Mouse (Mus musculus) ovary, postnatal 10 days (tissue): ENCODE measurements around the gene Apba3.
A peak's percentile ranks its signal among the peaks of the same experiment; 100 is the strongest.
"Not testable (repeated sequence)": the region's sequence is repeated elsewhere in the genome, so short reads cannot be mapped to it uniquely, and the experiment has no call there.

Experiments used
- DNase-seq: peaks from one replicate; pipeline ENCODE4 v3.0.0; 2022; ENCODE audit warnings: low spot score

Gene Apba3

GRCm38 (mm10) chr10:81266211-81267105, at the start of gene Apba3, which contains the start of gene Mrpl54:
Gene Apba3, plus strand, starts transcription at chr10:81266960.
Gene Mrpl54, minus strand, starts transcription at chr10:81266934.
- DNase-seq, result peak; percentile 97

GRCm38 (mm10) chr10:81217267-81217666, 49.5 kb upstream of the Apba3 start:
- DNase-seq, result not testable (repeated sequence)

- DNase-seq, result peak; percentile 36
These were observed 48.8 kb upstream of the Apba3 start for GRCm38 (mm10) chr10:81217964-81218363.

GRCm38 (mm10) chr10:81221402-81222015, 45.3 kb upstream of the Apba3 start:
- no peak for DNase-seq

GRCm38 (mm10) chr10:81223731-81224130, 43.0 kb upstream of the Apba3 start:
- DNase-seq, result not testable (repeated sequence)

GRCm38 (mm10) chr10:81229735-81230437, 36.9 kb upstream of the Apba3 start:
- no peak for DNase-seq

GRCm38 (mm10) chr10:81230438-81231332, 36.1 kb upstream of the Apba3 start, which contains the start of gene Atcay:
Gene Atcay, minus strand, starts transcription at chr10:81230833.
- DNase-seq, result no peak

GRCm38 (mm10) chr10:81231436-81231835, 35.3 kb upstream of the Apba3 start:
- no peak for DNase-seq

GRCm38 (mm10) chr10:81232580-81233225, 34.1 kb upstream of the Apba3 start, which contains the start of gene Zfr2:
Gene Zfr2, plus strand, starts transcription at chr10:81233155.
- peak; percentile 55 for DNase-seq

- DNase-seq, result no peak
These were observed 33.6 kb upstream of the Apba3 start for GRCm38 (mm10) chr10:81233226-81233585.

GRCm38 (mm10) chr10:81234206-81234605, 32.6 kb upstream of the Apba3 start:
- no peak for DNase-seq

GRCm38 (mm10) chr10:81236471-81237268, 30.1 kb upstream of the Apba3 start:
- no peak for DNase-seq

- no peak for DNase-seq
These were observed 28.1 kb upstream of the Apba3 start for GRCm38 (mm10) chr10:81238618-81239017.

- no peak for DNase-seq
These were observed 25.9 kb upstream of the Apba3 start for GRCm38 (mm10) chr10:81240876-81241275.

GRCm38 (mm10) chr10:81242021-81242420, 24.7 kb upstream of the Apba3 start:
- no peak for DNase-seq

- DNase-seq, result no peak
These were observed 22.6 kb upstream of the Apba3 start for GRCm38 (mm10) chr10:81244146-81244545.

GRCm38 (mm10) chr10:81244595-81244994, 22.2 kb upstream of the Apba3 start:
- DNase-seq, result peak; percentile 71

GRCm38 (mm10) chr10:81245166-81245565, 21.6 kb upstream of the Apba3 start:
- no peak for DNase-seq

GRCm38 (mm10) chr10:81247804-81248203, 19.0 kb upstream of the Apba3 start:
- DNase-seq, result no peak

GRCm38 (mm10) chr10:81249442-81249841, 17.3 kb upstream of the Apba3 start:
- DNase-seq, result no peak
